Mouse (Mus musculus) yolk sac, embryonic 10.5 days (tissue): Measurements from ENCODE around the gene Terb1.

Source experiments
- DNase-seq: peaks from one replicate; pipeline ENCODE4 v3.0.0-alpha.2; 2017; ENCODE audit warnings: low spot score

The Terb1 gene

DNA sequence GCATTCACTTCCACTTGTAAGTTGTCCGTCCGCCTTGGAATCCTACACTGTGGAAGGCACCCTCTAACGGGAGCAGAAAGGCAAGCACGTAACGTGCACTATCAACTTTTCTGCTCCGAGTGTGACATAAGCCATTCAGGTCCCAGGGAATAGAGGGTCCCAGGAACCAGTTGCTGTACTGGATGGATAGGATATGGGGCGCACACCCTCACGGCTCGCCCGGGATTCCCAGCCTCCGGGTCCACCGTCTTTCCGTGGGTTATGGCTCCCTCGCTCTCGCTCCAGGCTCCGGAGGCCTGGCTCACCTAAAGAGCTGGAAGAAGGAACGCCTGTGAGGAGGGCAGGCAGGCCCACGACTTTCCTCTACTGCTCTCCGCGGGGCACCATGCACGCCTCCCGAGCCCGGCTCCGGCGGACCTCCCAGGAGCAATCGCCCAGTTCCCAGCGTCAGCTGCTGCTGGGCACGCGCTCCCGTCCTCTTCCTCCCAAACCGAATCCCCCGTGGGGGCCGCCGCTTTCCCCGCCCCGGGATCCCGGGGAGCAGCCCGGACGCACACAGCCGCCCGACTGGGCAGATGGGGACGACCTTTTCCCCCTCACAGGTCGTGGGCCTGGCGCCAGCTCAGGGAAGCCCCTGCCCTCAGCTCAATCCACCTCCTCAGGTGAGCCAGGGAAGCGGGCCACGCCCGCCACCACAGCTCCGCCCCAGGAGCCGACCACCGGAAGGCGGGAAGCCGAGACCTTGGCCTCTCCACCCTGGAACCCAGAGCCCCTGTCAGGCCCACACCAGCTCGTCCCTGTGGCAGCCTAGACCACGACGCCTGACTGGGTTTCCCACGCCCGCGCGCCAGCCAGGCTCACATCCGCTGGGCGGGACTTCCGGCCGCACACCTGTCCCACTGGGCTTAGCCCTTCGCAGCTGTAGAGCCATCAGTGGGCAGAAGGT is at the start of gene Terb1:
TSS of gene Terb1 (minus strand) at position 850 of the 946 bp plus-strand sequence.
- DNase-seq: peak; percentile 67

DNA sequence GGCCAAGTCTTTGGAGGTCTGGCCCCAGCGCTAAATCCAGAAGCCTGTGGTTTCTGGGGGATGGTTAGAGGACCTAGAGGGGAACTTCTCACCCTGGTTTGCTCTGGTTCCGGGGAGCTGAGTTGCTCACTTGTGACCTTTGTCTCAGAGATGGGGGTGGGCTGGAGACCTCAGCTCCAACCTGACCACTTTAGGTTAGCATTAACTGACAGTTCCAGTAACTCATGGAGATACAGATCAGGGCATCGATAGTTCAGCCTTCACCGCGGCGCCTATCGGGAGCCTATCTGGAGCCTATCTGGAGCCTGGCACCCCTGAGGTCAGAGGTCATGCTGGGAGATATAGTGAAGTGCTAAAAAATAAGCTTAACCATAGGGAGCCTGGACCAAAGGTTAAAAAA is 47.5 kb upstream of the Terb1 start:
- DNase-seq: peak; percentile 88

DNA sequence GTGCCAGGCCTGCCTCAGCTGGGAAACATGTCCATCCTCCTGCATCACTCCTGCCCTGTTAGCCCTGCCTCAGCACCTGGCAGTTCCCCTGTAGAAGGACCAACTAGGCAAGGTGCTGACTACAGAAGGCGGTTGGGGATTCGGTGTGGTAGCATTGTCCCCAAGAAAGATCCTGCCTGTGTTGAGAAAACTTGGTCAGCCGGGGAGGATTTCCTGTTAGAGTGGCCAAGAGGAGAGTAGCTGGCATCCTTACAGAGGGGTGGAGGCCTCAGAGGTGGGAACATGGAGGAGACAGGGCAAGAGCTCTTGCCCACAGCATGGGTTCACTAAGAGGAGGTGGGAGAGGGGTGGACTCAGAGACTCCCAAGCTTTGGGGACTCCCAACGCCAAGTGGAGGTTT is 45.5 kb upstream of the Terb1 start:
- no peak for DNase-seq

DNA sequence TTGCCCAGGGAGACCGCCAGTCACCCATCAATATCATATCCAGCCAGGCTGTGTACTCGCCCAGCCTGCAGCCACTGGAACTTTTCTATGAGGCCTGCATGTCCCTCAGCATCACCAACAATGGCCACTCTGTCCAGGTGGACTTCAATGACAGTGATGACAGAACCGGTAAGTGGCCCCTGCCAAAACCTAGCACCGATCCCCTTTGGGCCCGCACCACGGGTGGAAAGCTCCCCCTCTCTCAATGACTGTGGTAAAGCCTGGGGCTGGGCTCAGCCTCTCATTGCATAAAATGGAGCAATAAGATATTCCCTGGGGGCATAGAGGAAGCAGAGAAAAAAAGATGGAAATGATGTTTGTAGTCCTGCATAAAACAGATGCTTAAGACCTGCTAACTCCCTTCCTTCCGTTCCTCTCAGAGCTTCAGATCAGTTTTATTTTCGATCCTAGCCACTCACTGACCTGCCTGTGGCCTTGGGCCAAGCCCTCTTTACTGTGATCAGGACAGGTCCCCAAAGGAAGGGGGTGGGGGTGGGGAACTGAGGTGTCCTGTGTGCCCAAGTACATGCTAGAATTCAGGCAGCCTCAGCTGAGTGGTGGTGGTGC is 33.8 kb upstream of the Terb1 start:
- no peak for DNase-seq

- no peak for DNase-seq
Observed at GRCm38 (mm10) chr8:104542160-104542559, 32.5 kb upstream of the Terb1 start.

GRCm38 (mm10) chr8:104541515-104541880 is 31.8 kb upstream of the Terb1 start:
- no peak for DNase-seq

DNA sequence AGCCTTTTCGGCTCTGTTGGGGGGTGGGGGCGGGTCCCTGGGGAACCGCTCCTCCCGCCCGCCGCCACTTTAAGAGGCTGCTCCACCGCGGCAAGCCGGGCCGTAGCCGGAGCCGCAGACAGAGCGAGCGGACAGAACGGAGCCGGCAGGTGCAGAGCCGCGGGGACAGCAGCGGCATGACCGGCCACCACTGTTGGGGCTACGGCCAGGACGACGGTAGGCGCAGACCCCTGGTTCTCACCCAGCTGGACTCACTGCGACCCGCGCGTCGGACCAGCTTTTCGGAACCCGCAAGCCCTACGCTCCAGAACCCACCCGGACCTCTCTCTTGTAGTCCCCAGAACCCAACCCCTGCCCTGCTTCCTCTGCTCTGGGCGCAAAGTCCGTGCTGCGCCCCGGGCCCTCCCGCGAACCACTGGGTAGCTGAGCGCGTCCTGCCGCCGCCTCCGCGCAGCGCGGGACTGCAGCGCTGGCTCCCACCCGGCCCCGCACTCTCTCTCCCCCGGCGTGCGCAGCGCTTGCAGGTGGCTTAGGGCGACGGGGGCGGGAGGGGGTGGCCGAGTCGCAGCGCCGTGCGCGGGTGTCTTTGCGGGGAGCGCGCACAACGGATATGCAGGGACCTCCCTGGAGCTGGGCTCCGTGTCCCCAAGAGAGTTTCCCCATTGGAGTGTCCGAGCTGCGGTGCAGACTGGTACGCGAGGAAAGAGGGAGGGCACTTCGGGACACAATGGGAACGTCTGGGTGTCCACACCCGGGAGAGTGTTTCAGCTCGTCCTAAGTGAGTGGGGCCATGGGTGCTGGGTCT is 31.2 kb upstream of the Terb1 start:
- peak; percentile 75 for DNase-seq

DNA sequence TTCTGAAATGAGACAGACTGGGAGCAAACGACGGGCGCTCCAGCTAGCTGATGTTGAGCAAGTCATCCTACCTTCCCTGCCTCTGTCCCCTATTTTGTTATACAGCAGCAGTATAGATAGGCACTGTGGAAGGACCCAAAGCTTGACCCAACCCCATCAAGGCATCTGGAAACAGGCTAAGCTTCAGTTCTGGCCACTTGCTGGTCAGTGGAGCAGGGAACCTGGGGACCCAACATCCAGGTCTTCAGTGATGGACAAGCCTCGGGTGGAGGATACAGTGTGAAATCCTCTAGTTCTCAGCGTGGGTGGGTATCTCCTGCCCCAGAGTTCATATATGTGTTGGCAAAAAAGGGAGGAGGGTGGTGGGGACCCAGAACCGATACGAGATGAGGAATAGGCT is 30.5 kb upstream of the Terb1 start:
- no peak for DNase-seq

- DNase-seq: no peak
Observed at GRCm38 (mm10) chr8:104539566-104539965, 29.9 kb upstream of the Terb1 start.

DNA sequence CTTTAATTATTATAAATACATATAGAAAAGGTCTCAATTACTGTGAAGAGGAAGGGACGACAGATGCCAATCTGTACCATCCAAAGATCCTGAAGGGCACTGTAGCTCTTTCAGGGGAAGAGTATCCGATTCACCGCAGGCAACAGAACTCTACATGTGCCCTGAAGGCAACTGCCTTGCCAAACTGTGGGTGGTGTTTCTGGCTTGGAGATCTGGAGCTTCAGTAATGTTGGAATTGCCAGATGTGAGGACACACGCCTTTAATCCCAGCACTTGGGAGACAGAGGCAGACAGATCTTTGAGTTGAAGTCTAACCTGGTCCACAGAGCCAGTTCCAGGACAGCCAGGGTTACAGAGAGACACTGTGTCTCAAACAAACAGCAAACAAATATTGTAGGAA is 29.2 kb upstream of the Terb1 start:
- no peak for DNase-seq

DNA sequence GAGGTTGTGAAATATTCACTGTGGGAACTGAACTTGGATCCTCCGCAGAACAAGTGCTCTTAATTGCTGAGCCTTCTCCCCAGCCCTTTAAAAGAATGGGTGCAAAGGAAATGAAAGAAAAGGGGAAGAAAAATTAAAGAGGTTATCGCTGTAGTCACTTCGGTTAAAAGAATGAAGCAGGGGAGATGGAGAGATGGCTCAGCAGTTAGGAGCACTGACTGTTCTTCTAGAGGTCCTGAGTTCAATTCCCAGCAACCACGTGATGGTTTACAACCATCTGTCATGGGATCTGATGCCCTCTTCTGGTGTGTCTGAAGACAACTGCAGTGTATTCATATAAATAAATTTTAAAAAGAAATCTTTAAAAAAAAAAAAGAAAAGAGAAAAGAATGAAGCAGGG is 26.3 kb upstream of the Terb1 start:
- DNase-seq: no peak

GRCm38 (mm10) chr8:104535378-104535777 is 25.7 kb upstream of the Terb1 start:
- DNase-seq: no peak

- no peak for DNase-seq
Observed at GRCm38 (mm10) chr8:104534779-104535141, 25.1 kb upstream of the Terb1 start.

DNA sequence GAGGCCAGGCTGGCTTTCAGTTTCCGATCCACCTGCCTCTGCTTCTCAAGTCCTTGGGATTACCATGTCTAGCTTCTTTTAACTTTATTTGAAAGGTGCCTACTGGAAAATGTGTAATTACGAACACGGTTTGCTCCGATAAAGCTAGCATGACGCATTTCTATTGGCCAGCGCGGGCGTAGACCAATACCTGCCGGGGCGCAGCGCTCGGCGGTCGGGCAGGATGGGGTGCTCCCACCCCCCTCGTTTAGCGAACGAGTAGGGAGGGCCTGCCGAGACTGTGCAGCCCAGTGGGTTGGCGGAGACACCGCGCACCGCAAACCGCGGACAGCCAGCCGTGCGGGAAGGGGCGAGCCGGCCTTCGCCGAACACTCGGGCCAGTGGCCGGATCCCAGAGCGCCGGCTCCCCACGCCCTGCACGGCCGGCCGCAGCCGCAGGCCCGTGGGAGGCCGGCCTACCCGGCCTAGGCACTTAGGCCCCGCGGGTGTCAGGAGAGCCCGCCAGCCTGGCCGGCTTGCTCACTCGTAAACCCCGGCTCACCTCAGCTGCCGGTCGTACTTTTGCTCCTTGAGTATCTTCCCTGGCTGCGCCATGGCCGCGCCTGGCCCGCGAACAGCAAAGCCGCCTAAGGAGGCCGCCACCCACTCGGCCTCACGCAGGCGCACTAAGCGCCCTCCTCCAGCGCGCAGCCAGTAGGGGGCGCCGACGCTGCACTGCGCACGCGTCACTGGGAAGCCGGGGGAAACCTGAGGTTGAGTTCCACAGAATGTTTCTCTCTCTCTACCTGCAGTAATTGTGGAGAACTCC is 24.5 kb upstream of the Terb1 start, which contains the start of the genes Nae1 and Car7:
TSS of gene Nae1 (minus strand) at position 667 of the 808 bp plus-strand sequence.
TSS of gene Car7 (plus strand) at position 719 of the 808 bp plus-strand sequence.
- peak; percentile 90 for DNase-seq

GRCm38 (mm10) chr8:104533551-104533950 is 23.8 kb upstream of the Terb1 start:
- DNase-seq: no peak

GRCm38 (mm10) chr8:104529671-104530070 is 20.0 kb upstream of the Terb1 start:
- no peak for DNase-seq

DNA sequence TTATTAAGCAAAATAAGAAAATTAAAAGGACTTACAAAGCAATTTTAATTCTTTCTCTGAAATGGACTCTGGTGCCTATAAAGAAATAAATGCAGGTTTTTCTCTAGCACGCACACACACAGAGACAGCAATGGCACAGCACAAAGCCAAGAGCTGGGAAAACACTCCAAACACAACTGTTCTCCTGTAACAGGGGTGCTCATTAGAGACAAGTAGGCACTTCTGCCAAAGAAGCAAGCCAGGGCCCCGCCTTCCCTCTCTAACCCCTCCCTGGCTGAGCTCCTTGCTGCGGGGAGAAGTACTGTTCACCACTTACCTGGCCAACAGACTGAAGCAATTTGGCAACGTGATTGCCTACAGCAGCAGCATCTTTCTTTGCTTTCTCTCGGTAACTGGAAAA is 8.2 kb upstream of the Terb1 start:
- DNase-seq: no peak

DNA sequence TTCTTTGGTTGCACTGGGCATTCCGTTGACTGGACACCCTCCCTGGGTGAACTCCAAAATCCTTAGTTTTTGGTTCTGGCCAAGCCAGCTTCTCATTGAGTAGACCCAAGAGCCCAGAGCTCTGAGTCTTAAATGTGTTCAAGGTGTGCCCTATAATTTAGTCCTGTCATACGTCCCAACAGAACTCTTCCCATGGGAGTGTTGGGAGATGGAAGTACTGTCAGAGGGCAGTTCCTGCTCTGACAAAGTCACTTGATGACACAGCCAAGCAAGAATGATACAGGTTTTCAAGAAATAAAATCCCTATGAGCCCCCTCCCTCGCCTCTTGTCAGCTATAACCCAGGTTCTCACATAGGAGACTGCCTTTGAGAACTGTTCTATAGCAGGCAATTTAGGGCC is 424 bp upstream of the Terb1 start:
- no peak for DNase-seq

DNA sequence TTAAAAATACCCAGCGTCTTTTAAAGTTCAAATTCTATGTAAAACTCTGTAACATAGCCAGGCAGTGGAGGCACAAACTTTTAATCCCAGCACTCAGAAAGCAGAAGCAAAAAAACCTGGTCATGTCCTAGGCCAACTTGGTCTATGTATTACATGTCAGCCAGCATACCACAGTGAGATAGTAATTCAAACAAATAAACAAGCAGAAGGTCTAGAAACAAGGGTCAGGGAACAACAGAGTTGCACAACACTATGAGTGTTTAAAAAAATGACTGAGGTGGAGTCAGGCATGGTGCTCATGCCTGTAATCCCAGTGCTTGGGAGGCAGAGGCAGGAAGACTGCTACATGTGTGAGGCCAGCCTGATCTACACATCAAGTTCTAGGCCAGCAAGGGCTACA is 30.6 kb downstream of the Terb1 start:
- DNase-seq: no peak

GRCm38 (mm10) chr8:104472465-104472864 is 37.2 kb downstream of the Terb1 start:
- DNase-seq: no peak

- DNase-seq: no peak
Observed at GRCm38 (mm10) chr8:104467463-104467862, 42.2 kb downstream of the Terb1 start.

DNA sequence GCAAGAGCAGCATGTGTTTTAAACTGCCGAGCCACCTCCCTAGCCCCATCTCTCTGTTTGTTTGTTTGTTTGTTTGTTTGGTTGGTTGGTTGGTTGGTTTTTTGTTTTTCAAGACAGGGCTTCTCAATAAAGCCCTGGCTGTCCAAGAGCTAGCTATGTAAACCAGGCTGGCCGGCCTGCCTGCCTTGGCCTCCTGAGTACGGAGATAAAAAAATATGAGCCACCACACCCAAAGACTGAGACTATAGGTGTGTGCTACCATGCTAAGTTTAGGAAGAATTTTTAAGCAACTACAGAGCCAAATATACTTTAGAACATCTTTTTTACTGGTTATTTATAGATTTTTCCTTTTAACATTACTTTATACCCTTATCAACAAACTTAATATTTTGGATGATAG is 57.5 kb downstream of the Terb1 start:
- no peak for DNase-seq
